8 mouse cellular contexts compared by ENCODE assay signal in the genomic region with DNA sequence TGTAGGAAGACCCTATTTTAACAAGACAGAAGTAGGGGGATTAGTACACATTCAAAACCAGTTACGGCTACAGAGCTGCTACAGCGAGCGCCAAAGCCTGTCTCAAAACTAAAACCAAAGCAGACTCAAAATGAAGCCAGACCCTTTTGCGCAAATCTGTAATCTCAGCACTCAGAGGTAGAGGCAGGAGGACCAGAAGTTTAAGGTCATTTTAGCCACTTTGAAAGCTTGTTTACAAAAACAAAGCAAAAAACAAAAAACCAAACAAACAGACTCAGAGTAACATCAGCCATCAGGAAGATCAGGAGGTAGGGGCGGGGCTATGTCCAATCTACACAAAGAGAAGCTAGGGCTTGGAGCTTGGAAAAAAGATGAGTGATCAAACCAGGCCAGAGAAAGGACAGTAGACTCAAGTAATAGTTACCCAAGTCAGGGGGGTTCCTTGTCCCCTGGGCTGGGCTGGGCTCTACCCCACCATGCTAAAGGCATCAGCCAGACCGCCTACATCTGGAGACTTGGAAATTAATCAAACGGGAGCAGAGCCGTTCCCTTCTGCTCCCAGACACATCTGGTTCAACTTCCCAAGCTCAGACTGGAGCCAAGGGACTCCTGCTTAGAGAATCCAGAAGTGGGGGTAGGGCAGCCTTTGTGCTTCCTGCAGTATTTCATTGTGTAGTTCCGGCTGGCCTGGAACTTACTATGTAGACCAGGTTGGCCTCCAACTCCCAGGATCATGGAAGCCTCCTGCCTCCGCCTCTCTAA. TPM values are rescaled to one million over a fixed set of nuclear protein-coding genes. Genes with fewer than 3 reads are reported as not detected.
DNase-seq lines count a peak whose midpoint lies in the region; ATAC-seq lines count a peak whose summit lies in the region.

No protein-coding gene starts in this region.

- 0 out of 2 replicates have a peak, but pooled peaks have one; percentile 29 for ATAC-seq in embryonic facial prominence, embryonic 12.5 days (ENCODE audit: insufficient number of reproducible peaks, insufficient read depth, low FRiP score, low TSS enrichment)
- ATAC-seq in kidney, embryonic 16.5 days (ENCODE audit: low FRiP score, low TSS enrichment): peak; percentile 36
- ATAC-seq in forebrain, embryonic 12.5 days (ENCODE audit: low FRiP score): no peak

- WGBS in embryonic facial prominence, embryonic 12.5 days: 53% methylated on average over 10 of the region's 10 CpGs
- WGBS in kidney, embryonic 16.5 days: 65% methylated on average over 10 of the region's 10 CpGs
- 80% methylated on average over 10 of the region's 10 CpGs for WGBS in forebrain, embryonic 12.5 days

- peak; percentile 61 for DNase-seq in kidney, adult 9 months
- DNase-seq in kidney, adult 11 months: no peak
- DNase-seq in neural tube, embryonic 10.5 days (ENCODE audit: extremely low spot score, low spot score): peak; percentile 55
- DNase-seq in adrenal gland, adult 18-20 months (ENCODE audit: low spot score in 2 of 2): no peak
- no peak for DNase-seq in left cerebral cortex, adult 18-20 months (ENCODE audit: low spot score in 2 of 2)

- no peak overlapping the region for H3K4me3 ChIP-seq in embryonic facial prominence, embryonic 12.5 days
- peak overlapping the region; percentile 68 for H3K4me3 ChIP-seq in kidney, embryonic 16.5 days (ENCODE audit: low read length)
- no peak overlapping the region for H3K4me3 ChIP-seq in forebrain, embryonic 12.5 days (replicated peaks)

- H3K27me3 ChIP-seq in embryonic facial prominence, embryonic 12.5 days: 0 out of 2 replicates have a peak, but pooled peaks cover 9% of the 10 kb centered on the region
- H3K27me3 ChIP-seq in kidney, embryonic 16.5 days (ENCODE audit: insufficient read depth, low read length): no peaks in the 10 kb centered on the region
- peaks cover 49% of the 10 kb centered on the region for H3K27me3 ChIP-seq in forebrain, embryonic 12.5 days

- H3K9ac ChIP-seq in embryonic facial prominence, embryonic 12.5 days: no peak overlapping the region
- H3K9ac ChIP-seq in kidney, embryonic 16.5 days (replicated peaks; ENCODE audit: low read length): peak overlapping the region; percentile 57
- H3K9ac ChIP-seq in forebrain, embryonic 12.5 days: no peak overlapping the region

- peaks cover 33% of the 10 kb centered on the region for H3K4me1 ChIP-seq in embryonic facial prominence, embryonic 12.5 days
- H3K4me1 ChIP-seq in kidney, embryonic 16.5 days (ENCODE audit: insufficient read depth, low read length): peaks cover 35% of the 10 kb centered on the region
- H3K4me1 ChIP-seq in forebrain, embryonic 12.5 days: peaks cover 15% of the 10 kb centered on the region

- no peaks in the 10 kb centered on the region for H3K9me3 ChIP-seq in embryonic facial prominence, embryonic 12.5 days
- H3K9me3 ChIP-seq in kidney, embryonic 16.5 days (ENCODE audit: low read length): peaks cover 5% of the 10 kb centered on the region; the same call in 1 of the 2 replicates
- H3K9me3 ChIP-seq in forebrain, embryonic 12.5 days: peaks cover 6% of the 10 kb centered on the region; the same call in 1 of the 2 replicates

- H3K27ac ChIP-seq in embryonic facial prominence, embryonic 12.5 days: peak overlapping the region; percentile 80
- peak overlapping the region; percentile 84 for H3K27ac ChIP-seq in kidney, embryonic 16.5 days (ENCODE audit: low read length)
- H3K27ac ChIP-seq in forebrain, embryonic 12.5 days: no peak overlapping the region

- no peaks in the 10 kb centered on the region for H3K36me3 ChIP-seq in embryonic facial prominence, embryonic 12.5 days
- H3K36me3 ChIP-seq in kidney, embryonic 16.5 days (ENCODE audit: insufficient read depth, low read length): no peaks in the 10 kb centered on the region
- no peaks in the 10 kb centered on the region for H3K36me3 ChIP-seq in forebrain, embryonic 12.5 days (replicated peaks)

- peak overlapping the region; percentile 77 for H3K4me2 ChIP-seq in embryonic facial prominence, embryonic 12.5 days (replicated peaks)
- peak overlapping the region; percentile 90 for H3K4me2 ChIP-seq in kidney, embryonic 16.5 days (replicated peaks; ENCODE audit: low read depth, low read length)
- H3K4me2 ChIP-seq in forebrain, embryonic 12.5 days: no peak overlapping the region

RNA-seq across cellular contexts. Expression of a gene that starts 2.0 kb away (rescaled TPM):
- polyA plus RNA-seq in embryonic facial prominence, embryonic 12.5 days (2016; fragmentation: Nextera tagmentation; extraction: Ambion mirVana): 24.7 and 26.0 TPM in 2 replicates
- polyA plus RNA-seq in kidney, embryonic 16.5 days (2015; fragmentation: Nextera tagmentation; extraction: Ambion mirVana): 40.7 and 42.5 TPM in 2 replicates
- total RNA-seq in adrenal gland, adult 18-20 months (2021): 10 to 100 TPM; 23.4 to 35.3 TPM
- polyA plus RNA-seq in forebrain, embryonic 12.5 days (2016; fragmentation: Nextera tagmentation; extraction: Ambion mirVana): 9.4 and 10.7 TPM in 2 replicates
- 10 to 100 TPM; 11.8 TPM for total RNA-seq in left cerebral cortex, adult 18-20 months (2021)

RNA-seq across cellular contexts. Expression of a gene that starts 24.2 kb away (rescaled TPM):
- 147 and 152 TPM in 2 replicates for polyA plus RNA-seq in embryonic facial prominence, embryonic 12.5 days (2016; fragmentation: Nextera tagmentation; extraction: Ambion mirVana)
- polyA plus RNA-seq in kidney, embryonic 16.5 days (2015; fragmentation: Nextera tagmentation; extraction: Ambion mirVana): 197 and 211 TPM in 2 replicates
- total RNA-seq in adrenal gland, adult 18-20 months (2021): 10 to 100 TPM; 17.5 to 20.5 TPM
- polyA plus RNA-seq in forebrain, embryonic 12.5 days (2016; fragmentation: Nextera tagmentation; extraction: Ambion mirVana): 168 and 185 TPM in 2 replicates
- 10 to 100 TPM; 14.6 to 19.2 TPM for total RNA-seq in left cerebral cortex, adult 18-20 months (2021)

RNA-seq across cellular contexts. Expression of a gene that starts 40.2 kb away (rescaled TPM):
- polyA plus RNA-seq in embryonic facial prominence, embryonic 12.5 days (2016; fragmentation: Nextera tagmentation; extraction: Ambion mirVana): 35.1 and 36.1 TPM in 2 replicates
- 31.3 and 33.6 TPM in 2 replicates for polyA plus RNA-seq in kidney, embryonic 16.5 days (2015; fragmentation: Nextera tagmentation; extraction: Ambion mirVana)
- 100 to 1,000 TPM; 124 to 126 TPM for total RNA-seq in adrenal gland, adult 18-20 months (2021)
- 37.1 and 38.0 TPM in 2 replicates for polyA plus RNA-seq in forebrain, embryonic 12.5 days (2016; fragmentation: Nextera tagmentation; extraction: Ambion mirVana)
- 10 to 100 TPM; 53.9 to 65.2 TPM for total RNA-seq in left cerebral cortex, adult 18-20 months (2021)

Comparison
In these comparisons a context has a peak if more than half of its experiments do, and no peak if none do; other contexts are left out.
1. DNase-seq: peak in kidney, adult 9 months (single experiment) and neural tube, embryonic 10.5 days (single experiment); none in kidney, adult 11 months (single experiment), adrenal gland, adult 18-20 months (0 of 2) and left cerebral cortex, adult 18-20 months (0 of 2).